Mouse (Mus musculus) fibroblast of lung, adult 2 months (primary cell): Measurements from ENCODE around the gene Gprin3.
A peak's percentile ranks its signal among the peaks of the same experiment; 100 is the strongest.
"Not testable (repeated sequence)": the region's sequence is repeated elsewhere in the genome, so short reads cannot be mapped to it uniquely, and the experiment has no call there.

Experiments
- DNase-seq: peaks from one replicate; pipeline ENCODE4 v3.0.0-alpha.2; 2011; ENCODE audit warnings: low read depth

Gprin3 gene

GRCm38 (mm10) chr6:59348673-59349072 is 77.4 kb downstream of the Gprin3 start:
- no peak for DNase-seq

GRCm38 (mm10) chr6:59341146-59341545 is 84.9 kb downstream of the Gprin3 start:
- no peak for DNase-seq

- DNase-seq, result no peak
These were observed 97.8 kb downstream of the Gprin3 start for GRCm38 (mm10) chr6:59328297-59328696.

- DNase-seq, result no peak
These were observed 110.2 kb downstream of the Gprin3 start for GRCm38 (mm10) chr6:59315868-59316267.

GRCm38 (mm10) chr6:59315090-59315489 is 111.0 kb downstream of the Gprin3 start:
- no peak for DNase-seq

GRCm38 (mm10) chr6:59313162-59313561 is 112.9 kb downstream of the Gprin3 start:
- DNase-seq, result no peak

GRCm38 (mm10) chr6:59311241-59311640 is 114.9 kb downstream of the Gprin3 start:
- no peak for DNase-seq

- not testable (repeated sequence) for DNase-seq
These were observed 121.7 kb downstream of the Gprin3 start for GRCm38 (mm10) chr6:59304235-59304942.

- peak; percentile 76 for DNase-seq
These were observed 123.1 kb downstream of the Gprin3 start for GRCm38 (mm10) chr6:59303031-59303430.
